Comparison of ENCODE assay signal across 8 mouse cellular contexts in genomic region chr7:102506848-102507247, GRCm38 (mm10). TPM values are rescaled to one million over a fixed set of nuclear protein-coding genes. Genes with fewer than 3 reads are reported as not detected.
DNase-seq lines count a peak whose midpoint lies in the region; ATAC-seq lines count a peak whose summit lies in the region.

No protein-coding gene starts in this region.

- peak; percentile 98 for ATAC-seq in megakaryocyte, adult 5-6 weeks (ENCODE audit: poor library complexity, severe bottlenecking)

- peak; percentile 75 for DNase-seq in R1 (ENCODE audit: low read depth, low spot score)
- DNase-seq in cerebellum, postnatal 10 days, result peak; percentile 87 to 88
- DNase-seq in frontal cortex, postnatal 14 days (ENCODE audit: low spot score in 2 of 2), result peak; percentile 63 to 78
- peak; percentile 63 for DNase-seq in hindlimb bud, embryonic 11.5 days (ENCODE audit: extremely low spot score, low read depth, low spot score)
- DNase-seq in left cerebral cortex, adult 18-20 months (ENCODE audit: low spot score in 2 of 2), result peak; percentile 75 to 78
- DNase-seq in right cerebral cortex, postnatal 10 days (ENCODE audit: low spot score in 2 of 2), result peak; percentile 82 to 86
- peak; percentile 54 for DNase-seq in urinary bladder, postnatal 25 days (ENCODE audit: low spot score)

RNA-seq across cellular contexts. Expression of gene Olfr545, which starts 7.5 kb away (rescaled TPM):
- not detected for total RNA-seq in left cerebral cortex, adult 18-20 months (2021)
- total RNA-seq in megakaryocyte, adult 5-6 weeks (2015), result not detected in 2 replicates
- not detected in 2 replicates for total RNA-seq in megakaryocyte, adult 5-6 weeks (2017)

RNA-seq across cellular contexts. Expression of gene Olfr544, which starts 18.7 kb away (rescaled TPM):
- total RNA-seq in left cerebral cortex, adult 18-20 months (2021), result not detected
- not detected in 2 replicates for total RNA-seq in megakaryocyte, adult 5-6 weeks (2015)
- total RNA-seq in megakaryocyte, adult 5-6 weeks (2017), result 0.04 TPM in 1 of 2 replicates, not detected in the other

RNA-seq across cellular contexts. Expression of gene Olfr543, which starts 25.4 kb away (rescaled TPM):
- not detected for total RNA-seq in left cerebral cortex, adult 18-20 months (2021)
- not detected in 2 replicates for total RNA-seq in megakaryocyte, adult 5-6 weeks (2015)
- total RNA-seq in megakaryocyte, adult 5-6 weeks (2017), result not detected in 2 replicates

RNA-seq across cellular contexts. Expression of gene Olfr547, which starts 27.7 kb away (rescaled TPM):
- total RNA-seq in left cerebral cortex, adult 18-20 months (2021), result not detected
- not detected in 2 replicates for total RNA-seq in megakaryocyte, adult 5-6 weeks (2015)
- not detected in 2 replicates for total RNA-seq in megakaryocyte, adult 5-6 weeks (2017)

RNA-seq across cellular contexts. Expression of gene Olfr548-ps1, which starts 33.8 kb away (rescaled TPM):
- total RNA-seq in left cerebral cortex, adult 18-20 months (2021), result not detected
- total RNA-seq in megakaryocyte, adult 5-6 weeks (2015), result not detected in 2 replicates
- total RNA-seq in megakaryocyte, adult 5-6 weeks (2017), result not detected in 2 replicates

Comparison
In these comparisons a context has a peak if more than half of its experiments do, and no peak if none do; other contexts are left out.
1. Peak in every context shown above with its lines: DNase-seq and ATAC-seq.